Mouse (Mus musculus) cerebellum, adult 9-11 months (tissue): ENCODE data around the gene Fam104a.
A peak's percentile ranks its signal among the peaks of the same experiment; 100 is the strongest.

Experiments
- DNase-seq: peaks from one replicate; pipeline ENCODE4 v3.0.0; 2022

Fam104a gene

DNA sequence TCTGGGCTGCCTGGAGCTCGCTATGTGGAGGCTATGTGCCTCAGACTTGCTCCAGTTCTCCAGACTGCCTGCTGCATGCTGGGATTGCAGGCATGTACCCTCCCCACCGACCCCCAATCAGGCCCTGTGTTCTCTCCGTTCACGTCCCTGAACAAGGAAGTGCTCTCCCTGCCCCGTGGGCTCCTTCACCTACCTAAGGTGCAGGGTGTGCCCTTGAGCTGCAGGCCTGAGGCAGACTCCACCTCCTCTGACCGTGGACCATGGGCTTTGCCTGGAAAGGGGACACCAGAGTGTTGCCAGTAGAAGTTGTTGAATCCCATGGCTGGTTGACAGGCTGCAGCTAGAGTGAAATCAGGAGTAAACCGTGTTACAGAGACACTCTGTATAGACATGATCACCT, 15.7 kb upstream of the Fam104a start:
- DNase-seq: no peak

DNA sequence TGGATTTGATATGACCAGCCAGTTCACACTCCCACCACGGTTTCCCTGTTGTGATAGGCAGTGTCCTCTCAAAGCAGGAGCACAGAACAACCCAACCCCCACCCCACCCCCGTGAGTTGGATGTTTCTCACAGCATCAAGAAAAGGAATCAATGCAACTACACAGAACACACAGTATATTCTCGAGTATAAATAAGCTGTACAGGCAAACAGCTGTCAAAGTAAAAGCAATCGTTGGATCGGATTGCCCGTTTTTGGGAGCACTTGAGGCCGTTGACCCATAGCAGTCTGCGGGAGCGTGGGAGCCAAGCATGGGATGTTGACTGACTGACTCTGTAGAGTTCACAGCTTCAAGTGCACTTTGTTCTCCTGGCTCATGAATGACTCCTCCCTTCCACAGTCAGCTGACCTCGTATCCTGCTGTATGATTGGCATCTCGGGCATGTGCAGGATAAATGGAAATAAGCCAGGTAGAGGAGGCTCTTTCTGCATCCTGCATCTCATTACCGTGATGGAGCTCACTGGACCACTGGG, 14.1 kb upstream of the Fam104a start:
- DNase-seq: no peak

DNA sequence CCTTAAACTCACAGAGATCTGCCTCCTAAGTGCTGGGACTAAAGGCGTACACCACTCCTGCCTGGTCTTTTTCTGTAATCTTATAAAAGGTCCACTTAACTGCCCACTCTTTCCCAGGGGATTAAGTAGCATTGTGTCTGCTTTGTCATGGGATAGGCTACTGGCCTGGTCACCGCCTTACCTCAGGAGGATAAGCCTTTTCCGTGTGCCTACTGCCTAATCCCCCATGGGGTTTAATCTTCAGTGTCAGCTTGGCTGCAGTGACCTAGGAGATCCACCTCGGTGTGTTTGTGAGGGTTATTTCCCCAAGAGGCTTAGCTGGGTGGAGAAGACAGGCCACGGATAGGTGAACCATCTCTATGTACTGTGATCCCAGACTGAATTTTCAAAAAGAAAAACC, 13.6 kb upstream of the Fam104a start:
- DNase-seq: no peak

DNA sequence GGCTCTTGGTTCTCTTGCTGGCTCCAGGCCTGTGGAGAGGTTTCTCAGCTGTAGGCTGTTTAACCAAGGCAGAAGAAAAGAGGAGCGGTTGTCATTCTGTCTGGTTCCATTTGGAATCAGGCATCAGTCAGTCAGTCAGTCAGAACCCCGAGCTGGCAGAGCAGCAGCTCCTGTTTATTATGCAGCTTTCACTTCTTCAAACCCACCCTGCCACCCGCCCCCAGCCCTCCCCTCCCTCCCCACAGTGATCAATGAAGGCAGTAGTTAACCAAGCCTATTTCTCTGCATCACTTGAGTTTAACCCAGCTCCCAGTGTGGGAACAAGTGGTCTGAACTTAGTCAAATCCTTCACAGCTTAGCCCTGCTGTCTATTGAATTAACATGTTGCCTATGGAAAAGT, 7.9 kb upstream of the Fam104a start:
- no peak for DNase-seq

DNA sequence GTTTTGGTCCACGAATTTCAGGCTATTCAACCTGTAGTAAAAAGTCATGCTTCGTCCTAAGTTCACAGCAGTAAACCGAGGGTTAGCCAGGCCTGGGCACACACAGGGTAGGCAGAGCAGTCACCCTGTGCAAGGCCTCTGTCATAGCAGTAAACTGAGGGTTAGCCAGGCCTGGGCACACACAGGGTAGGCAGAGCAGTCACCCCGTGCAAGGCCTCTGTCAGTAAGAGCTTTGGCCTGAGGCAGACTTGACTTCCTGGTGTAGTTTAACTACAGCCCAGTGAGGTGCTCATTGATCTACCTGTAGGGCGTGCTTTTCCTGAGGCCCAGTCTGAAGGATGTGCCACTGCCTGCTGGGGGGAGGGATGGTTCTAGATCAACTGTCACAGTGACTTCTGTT, 7.4 kb upstream of the Fam104a start:
- DNase-seq: no peak

DNA sequence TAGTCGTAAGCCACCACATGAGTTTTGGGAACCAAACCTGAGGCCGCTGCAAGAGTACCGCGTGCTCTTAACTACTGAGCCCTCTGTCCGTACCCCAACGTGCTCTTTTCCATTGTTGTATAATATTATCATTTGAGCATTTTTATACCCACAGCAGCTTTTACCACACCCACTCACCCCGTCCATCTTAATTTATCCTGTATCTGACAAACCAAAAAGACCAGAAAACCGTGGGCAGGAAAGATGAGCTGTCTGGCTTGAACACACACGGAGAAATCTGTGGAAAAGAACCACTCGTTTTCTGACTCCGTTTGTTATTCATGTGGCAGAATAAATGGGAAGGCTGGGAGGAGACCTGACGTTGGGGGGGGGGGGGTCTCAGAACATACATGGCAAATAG, 6.6 kb upstream of the Fam104a start:
- DNase-seq: no peak

DNA sequence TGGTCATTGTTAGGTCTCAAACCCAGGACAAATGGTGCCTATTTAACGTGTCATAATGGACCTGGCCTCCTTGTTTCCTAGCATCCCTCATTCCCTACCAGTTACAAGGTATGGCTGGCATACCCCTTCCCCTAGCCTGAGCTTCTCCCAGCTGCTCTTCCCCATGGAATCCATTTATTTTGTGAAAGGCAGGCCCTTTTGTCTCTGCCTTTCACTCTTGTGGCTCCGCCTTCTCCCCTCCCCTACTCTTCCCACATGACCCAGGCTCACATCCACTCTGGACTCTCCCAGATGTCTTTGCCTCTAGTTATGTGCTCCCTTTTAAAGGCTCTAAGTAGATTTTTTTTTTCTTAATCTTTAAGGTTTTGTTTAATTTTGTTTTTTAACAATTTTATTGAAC, 3.1 kb upstream of the Fam104a start:
- no peak for DNase-seq

DNA sequence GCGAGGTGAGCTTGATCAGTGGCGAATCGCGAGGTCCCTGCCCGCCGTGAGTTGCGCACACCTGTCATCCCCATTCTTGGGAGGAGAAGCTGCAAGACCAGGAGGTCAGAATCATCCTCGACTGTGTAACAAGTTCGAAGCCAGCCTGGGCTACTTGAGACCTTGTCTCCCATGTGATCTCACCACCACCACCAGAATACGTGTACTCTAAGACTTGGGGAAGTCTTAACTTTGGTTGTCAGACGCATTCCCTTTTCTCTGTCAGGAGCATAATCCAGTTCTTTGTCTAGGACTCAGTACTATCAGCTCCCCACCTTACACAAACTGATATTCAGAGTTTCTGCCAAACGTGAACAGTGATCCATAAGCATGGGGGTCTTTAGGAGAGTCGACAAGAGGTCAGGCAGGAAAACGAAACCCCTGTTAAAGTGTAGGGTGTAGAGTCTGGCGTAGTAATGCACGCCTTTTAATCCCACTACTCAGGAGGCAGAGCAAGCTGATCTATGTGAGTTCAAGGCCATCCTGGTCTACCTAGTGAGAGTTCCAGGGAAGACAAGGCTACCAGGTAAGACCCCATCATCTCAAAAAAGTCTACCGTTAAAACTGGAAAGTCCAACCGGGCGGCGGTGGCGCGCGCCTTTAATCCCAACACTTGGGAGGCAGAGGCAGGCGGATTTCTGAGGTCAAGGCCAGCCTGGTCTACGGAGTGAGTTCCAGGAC, 912 bp upstream of the Fam104a start:
- peak; percentile 57 for DNase-seq

DNA sequence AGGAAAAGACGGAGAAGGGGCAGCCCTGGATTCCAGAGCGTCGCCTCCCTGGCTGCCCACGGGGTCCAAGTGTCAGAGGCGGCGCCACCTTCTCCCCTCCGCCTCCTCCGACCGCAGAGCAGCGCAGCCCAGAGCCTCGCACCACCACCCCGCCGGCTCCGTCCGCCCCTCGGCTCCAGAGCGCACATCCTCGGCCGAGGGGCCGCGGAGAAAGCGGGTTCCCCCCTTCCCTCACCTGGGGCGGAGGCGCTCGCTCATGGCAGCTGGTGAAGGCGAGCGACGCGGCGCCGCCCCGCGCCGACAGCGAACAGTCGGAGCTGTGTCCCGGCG, 363 bp downstream of the Fam104a start:
- no peak for DNase-seq

DNA sequence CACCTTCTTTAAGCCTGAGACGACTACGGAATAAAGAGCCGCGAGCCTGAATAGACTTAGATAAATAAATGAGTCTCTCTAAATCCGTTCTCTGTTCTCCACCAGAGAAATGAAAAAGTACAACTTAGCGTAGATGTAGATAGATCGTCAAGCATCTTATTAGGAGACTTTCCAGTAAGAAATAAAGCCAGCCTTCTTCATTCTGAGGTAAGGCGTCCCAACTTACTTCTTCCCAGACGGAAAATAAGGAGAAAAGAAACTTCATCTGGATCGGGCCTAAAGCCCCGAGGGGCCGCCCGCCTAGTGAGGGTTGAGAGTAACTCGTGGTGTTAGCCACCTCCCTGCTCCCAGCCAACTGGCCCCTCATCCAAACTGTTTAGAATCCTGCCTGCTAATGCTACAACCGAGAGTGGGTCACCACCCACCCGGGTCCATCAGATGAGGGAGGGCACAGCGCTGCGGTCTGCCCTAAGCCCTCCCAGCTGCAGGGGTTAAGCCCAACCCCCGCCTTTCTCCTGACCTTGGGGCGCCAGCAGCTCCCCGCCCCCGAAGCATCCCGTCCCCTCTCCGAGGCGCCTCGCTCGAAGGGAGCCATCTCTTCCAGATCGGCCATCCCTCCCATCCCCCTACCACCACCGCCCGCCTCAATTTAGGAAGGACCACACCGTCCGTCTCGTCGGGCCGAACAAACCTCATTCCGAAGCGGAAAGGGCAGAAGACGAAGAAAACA, 893 bp downstream of the Fam104a start:
- peak; percentile 73 for DNase-seq

DNA sequence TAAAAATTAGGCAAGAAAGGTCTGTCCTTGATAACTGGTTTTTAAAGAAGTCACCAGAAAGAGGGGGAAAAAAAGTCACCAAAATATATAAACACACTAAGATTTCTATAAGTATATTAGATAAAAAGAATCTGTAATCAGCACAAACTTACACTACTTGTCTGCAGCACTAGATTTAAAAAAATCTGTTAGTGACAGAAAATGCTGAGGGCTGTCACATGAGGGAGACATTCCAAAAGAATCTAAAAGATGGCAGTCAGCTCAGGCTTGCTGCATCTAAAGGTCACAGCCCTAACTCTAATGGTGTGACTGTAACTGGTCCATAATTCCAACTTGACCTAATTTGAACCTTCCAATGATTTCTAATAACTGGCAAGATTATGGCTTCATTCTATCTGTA, 2.0 kb downstream of the Fam104a start:
- DNase-seq: no peak

DNA sequence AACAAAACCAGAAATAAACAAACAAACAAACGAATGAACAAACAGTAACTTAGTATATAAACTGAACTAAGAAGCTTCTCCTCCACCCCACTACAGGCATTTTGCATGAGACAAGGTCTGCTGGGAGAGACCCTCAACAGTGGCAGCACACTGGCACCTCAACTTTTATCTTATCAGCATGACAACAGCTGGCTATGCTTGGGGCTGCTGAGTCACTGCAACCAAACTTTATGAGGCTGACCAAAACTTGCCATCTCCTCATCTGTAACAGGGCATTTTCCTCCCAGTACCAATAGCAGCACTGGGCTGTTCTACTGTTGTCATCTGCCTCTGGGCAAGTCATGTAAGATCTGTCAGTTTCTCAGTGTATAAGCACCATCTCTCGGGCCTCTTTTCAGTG, 3.0 kb downstream of the Fam104a start:
- DNase-seq: no peak

DNA sequence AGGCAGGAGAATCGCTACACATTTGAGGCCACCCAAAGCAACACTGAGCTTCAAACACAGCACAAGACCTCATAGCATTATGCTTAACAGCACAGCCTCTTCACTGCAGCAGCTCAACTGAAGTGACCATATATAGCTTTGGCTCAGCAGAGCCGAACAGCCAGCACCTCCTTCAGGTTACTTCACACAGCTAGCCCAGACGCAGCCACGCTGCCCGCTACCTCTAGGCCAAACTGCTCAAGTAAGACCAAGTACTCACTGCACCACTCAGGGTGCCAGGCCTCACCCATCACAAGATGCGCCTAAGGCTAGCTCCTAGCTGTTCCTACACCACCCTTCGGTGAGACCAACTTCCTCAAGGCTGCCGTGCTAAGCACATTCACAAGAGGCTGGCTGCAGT, 5.6 kb downstream of the Fam104a start:
- DNase-seq: no peak

DNA sequence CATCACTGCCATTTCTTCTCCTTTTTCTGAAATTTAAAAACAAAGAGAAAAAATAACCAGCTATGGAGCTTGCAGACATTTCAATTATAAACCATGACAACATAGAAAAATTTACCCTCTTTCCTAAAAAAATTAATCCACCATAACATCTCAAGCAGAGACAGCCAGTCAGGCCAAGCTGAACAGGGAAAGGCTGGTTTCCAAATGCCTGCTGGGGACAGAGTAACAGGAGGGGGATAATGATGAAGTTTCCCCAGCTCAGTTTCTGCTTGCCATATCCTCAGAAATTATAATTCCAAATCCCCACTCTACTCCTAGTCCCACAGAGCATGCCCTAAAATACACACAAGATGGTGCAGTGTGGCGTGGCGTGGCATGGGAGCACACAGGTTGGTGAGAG, 6.6 kb downstream of the Fam104a start:
- DNase-seq: no peak

DNA sequence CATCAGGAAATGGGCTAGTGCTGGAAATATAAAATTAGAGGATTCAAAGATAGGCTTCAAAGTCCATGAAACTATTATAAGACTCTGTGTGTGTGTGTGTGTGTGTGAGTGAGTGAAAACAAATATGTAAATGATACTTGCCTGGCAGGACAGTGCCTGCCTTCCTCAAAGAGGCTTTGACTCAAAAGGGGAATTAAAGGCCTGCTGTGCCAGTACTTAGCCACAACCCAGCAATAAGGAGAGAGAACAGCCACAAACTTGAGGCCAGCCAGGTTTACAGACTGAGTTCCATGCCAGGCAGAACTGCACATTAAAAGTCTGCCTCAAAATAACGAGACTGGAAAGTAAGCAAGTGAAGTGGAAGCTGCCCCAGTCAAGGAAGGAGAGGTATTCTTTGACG, 7.1 kb downstream of the Fam104a start:
- DNase-seq: no peak

DNA sequence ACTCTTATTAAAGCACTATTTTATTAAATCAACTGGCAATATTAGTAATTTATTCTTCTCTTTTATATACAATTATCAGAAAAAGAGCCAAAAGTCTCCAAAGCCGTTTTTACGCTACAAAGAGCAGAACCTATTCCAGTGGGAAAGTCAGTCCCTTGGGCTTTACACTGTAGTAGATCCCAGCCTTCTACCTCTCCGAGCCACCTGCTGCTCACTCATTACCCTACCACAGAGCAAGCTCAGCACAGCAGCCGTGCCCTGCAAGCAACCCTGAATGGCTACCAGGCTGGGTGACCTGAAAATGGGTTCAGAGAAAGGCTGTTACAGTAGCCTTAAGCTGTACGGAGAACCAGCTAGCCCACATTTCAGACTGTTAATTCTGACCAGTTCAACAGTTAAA, 9.4 kb downstream of the Fam104a start:
- DNase-seq: peak; percentile 9

DNA sequence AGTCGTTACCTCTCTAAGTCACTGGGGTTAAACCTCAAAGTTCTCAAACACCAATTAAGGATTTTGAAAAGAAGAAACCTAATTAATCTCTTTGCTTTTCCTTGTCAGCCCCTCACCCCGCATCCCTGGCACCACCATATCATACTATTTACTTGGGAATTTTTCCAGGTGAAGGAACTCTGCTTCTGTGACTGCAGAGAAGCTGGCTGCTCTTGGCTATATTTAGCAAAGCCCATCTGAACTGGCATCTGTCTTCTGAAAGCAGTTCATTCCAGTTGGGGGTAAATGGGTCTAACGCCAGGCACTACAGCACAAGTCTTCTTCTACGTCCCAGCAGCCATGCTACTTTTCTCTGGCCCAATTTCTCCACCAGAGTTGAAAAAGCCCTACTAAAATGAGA, 10.3 kb downstream of the Fam104a start:
- DNase-seq: peak; percentile 56

DNA sequence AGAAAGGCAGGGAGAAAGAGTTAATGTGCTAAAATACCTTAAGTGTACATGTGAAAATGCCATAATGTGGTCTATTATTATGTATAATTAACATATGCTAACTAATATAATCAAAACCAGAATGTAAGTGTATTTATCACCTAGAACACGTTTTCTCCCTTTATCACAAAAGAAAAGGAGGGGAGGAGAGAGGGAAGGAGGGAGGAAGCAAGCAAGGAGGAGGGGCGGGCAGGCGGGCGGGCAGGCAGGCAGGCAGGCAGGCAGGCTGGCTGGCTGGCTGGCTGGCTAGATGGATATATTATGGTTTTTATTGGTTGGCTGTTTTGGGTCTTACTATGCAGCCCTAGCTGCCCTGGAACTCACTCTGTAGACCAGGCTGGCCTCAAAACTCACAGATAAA, 14.2 kb downstream of the Fam104a start:
- DNase-seq: no peak

DNA sequence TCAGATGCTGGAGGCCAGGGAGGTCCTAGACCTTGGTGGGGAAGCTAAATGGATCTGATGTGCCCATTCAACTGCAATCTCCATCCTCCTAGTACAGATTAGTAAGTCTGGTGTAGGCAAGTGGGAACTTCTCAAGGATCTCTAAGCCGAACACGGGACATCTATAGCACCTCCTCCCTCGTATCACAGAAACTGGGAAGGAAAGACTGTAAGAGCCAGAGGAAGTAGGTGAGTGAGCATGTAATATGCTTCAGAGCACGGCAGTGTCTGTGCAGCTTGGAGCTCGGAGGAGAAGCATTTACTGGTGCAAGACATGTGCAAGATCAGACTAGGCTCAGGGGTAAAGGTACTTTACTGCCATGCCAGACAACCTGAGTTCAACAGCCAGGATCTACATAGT, 15.1 kb downstream of the Fam104a start:
- DNase-seq: no peak

DNA sequence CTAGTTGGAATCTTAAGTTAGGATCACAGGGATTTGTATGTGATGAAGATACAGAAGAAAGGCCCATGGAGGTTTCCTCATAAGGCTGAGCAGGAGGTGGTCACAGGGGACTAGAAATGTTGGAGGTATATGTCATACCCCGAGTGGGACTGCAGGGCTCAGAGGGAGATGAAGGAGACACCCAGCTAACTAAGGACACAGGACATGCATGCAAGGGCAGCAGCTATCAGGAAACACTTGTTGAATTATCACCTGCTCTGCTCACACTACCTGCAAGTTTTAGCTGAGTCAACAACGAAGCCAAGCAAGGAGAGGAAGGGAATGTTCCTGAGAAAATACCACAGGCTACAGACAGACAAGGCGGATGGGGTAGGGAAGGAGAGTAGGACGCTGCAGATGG, 16.3 kb downstream of the Fam104a start:
- DNase-seq: no peak

DNA sequence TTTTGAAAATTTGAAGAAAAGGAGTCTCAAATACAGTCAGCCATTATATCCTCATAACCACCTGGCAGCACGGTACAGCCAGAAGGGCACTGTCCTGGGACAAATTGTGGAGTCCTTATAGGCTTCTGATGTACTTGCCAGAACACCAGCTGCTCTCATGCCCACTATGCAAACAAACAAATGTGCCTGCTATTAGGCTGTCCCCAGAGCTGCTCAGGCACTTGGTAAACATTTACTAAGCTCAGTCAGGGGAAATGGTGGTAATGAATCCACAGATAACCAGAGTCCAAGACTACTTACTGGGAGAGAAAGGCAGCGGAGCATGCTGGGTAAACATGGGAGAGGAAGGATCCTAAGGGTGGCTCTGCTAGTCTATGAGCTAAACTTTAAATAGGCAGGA, 16.8 kb downstream of the Fam104a start:
- no peak for DNase-seq

DNA sequence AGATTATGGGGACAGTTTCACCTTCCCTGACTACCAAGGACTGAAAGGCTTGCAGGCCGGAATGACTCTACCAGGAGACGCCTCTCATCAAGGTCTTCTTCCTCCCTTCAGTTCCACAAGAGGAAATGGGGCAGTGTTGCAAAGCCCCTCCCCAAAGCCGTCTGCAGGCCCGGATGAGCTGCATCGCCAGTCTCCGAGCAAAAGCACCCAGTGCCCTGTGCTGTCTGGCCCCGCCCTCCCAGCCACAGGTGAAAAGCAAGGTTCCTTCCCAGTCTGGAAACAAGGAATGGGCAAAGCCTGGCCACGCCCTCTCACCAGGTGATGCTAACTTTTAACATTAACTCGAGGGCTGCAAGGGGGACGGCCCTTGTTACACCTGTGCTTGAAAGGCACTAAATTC, 17.3 kb downstream of the Fam104a start:
- DNase-seq: peak; percentile 39

DNA sequence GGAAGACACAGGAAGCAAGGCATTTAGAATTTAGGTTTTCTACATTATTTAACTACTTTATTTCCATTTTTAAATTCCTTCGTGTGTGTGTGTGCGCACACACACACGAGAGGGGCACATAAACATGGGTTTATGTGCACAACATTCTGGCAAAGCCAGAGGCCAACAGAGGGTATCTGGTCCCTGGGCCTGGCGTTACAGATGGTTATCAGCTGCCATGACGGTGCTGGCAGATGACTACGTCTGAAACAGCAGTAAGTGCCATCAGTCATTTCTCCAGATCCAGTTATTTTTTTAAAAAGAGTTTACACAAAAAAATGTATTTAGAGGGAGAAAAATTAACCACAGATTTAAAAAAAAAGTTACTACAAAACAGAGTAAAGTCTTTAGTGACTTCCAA, 17.8 kb downstream of the Fam104a start:
- DNase-seq: no peak

DNA sequence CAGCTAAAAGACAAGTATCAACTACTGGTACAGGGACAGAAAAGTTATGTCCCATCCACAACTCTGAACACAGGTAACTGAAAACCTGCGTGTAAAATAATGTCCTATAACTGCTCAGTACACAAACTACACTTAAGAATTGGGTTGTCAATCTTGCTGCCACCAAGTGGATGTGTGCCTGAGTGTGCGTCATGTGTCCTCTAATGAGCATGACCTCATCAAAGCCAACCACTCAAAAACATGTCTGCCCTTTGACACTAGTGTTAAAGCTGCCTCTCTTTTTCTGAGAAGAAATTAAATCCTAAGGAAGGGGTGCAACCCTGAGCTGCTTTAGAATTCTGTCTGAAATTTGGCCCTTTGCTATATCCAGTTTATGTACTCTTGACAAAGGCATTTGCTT, 19.7 kb downstream of the Fam104a start:
- DNase-seq: no peak

DNA sequence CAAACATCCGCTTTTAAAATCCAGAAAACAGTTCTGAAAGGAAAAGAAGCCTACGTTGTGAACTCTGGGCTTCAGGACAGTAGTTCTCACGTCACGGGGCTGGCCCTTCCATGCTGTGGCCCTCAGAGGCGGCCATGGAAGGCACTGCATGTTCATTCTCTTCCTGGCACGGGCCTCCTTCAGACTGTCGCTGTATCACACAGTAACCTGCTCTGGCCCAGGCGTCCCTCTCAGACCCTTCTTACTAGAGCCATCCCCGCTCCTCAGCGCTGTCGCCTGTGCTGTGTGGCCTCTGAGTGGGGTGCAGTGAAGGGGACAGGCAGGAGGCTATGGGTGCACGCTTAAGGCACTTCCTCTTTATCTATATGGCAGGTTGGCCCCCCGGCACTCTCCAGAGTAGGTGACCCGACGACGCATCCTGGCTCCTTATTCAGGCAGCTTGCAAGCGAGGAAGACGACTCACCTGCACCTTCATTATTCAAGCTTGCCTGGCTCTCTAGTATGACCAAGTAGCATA, 22.1 kb downstream of the Fam104a start:
- peak; percentile 42 for DNase-seq
